Mouse (Mus musculus) heart, embryonic 10.5 days (tissue): Measurements from ENCODE around the gene Gm49721. TPM values are rescaled to one million over a fixed set of nuclear protein-coding genes. Genes with fewer than 3 reads are reported as not detected.
A peak's percentile ranks its signal among the peaks of the same experiment; 100 is the strongest.
"Not testable (repeated sequence)": the region's sequence is repeated elsewhere in the genome, so short reads cannot be mapped to it uniquely, and the experiment has no call there.

Experiments
- DNase-seq: peaks from one replicate; pipeline ENCODE4 v3.0.0-alpha.2; 2017; ENCODE audit warnings: low spot score
- H3K27ac ChIP-seq: fragments of 300-500 bp; sonication (generic); 2 replicates; pipeline ENCODE4 v1.5.1; 2016; ENCODE audit warnings: mild to moderate bottlenecking
- H3K27me3 ChIP-seq: fragments of 300-500 bp; sonication (generic); 2 replicates; pipeline ENCODE4 v1.6.1; 2016; ENCODE audit warnings: mild to moderate bottlenecking; ENCODE audit not compliant: poor library complexity, insufficient read depth, severe bottlenecking
- H3K36me3 ChIP-seq: fragments of 300-500 bp; sonication (generic); 2 replicates; pipeline ENCODE4 v1.6.1; 2016; ENCODE audit warnings: mild to moderate bottlenecking, moderate library complexity
- H3K4me1 ChIP-seq: fragments of 300-500 bp; sonication (generic); 2 replicates; pipeline ENCODE4 v1.6.1; 2016; ENCODE audit warnings: mild to moderate bottlenecking
- H3K4me3 ChIP-seq: fragments of 300-500 bp; sonication (generic); 2 replicates; pipeline ENCODE4 v1.5.1; 2016; ENCODE audit warnings: mild to moderate bottlenecking, moderate library complexity
- H3K9me3 ChIP-seq: fragments of 300-500 bp; sonication (generic); 2 replicates; pipeline ENCODE4 v1.6.1; 2016; ENCODE audit warnings: mild to moderate bottlenecking, moderate library complexity
- WGBS: fragments of 180-500 bp; shearing (Covaris S2); methylation state at CpG from one replicate; pipeline ENCODE4 v1.1.7; 2016; 5-methylcytosine and 5-hydroxymethylcytosine counted together
- polyA plus RNA-seq: library from polyadenylated mRNA; unstranded; fragments of >200 nt; fragmentation: Nextera tagmentation; extraction: Ambion mirVana; gene quantifications from 2 replicates; pipeline ENCODE4 v1.2.1, GENCODE M21; 2016

The Gm49721 gene
- polyA plus RNA-seq, 1 experiment from 2014 or later = 0.10 TPM

- not testable (repeated sequence) for H3K9me3 ChIP-seq, H3K4me1 ChIP-seq, H3K4me3 ChIP-seq, H3K36me3 ChIP-seq, DNase-seq, H3K27ac ChIP-seq, H3K27me3 ChIP-seq
- 72% methylated on average over 4 of the region's 4 CpGs for whole genome bisulfite sequencing
Observed at GRCm38 (mm10) chr17:6962936-6963335, 15.8 kb upstream of the Gm49721 start.

DNA sequence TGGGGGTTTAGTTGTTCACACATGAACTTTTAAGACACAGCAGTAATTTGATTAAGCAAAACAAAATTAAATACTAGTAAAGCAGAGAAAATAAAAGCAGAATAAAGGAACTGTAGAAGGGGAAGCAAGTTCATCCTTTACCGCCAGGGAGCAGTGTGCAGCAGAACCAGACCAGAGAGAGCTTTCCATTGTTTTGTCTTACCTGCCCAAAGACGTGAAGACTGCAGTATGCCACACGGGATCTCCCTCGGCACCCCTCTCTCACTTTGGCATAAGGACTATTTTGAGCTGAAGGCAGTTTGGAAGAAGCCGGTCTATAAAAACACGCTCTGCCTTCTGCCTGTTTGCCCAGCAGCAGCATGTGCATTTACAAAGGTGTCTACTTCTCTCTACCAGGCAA lies 13.3 kb upstream of the Gm49721 start:
- not testable (repeated sequence) for H3K9me3 ChIP-seq, H3K27me3 ChIP-seq, H3K4me1 ChIP-seq, H3K27ac ChIP-seq, DNase-seq, H3K4me3 ChIP-seq, H3K36me3 ChIP-seq
- WGBS = 7% methylated on average over 6 of the region's 6 CpGs

- H3K36me3 ChIP-seq = not testable (repeated sequence)
- WGBS = 25% methylated on average over 1 of the region's 1 CpGs
Observed at GRCm38 (mm10) chr17:6967673-6968072, 11.0 kb upstream of the Gm49721 start.

DNA sequence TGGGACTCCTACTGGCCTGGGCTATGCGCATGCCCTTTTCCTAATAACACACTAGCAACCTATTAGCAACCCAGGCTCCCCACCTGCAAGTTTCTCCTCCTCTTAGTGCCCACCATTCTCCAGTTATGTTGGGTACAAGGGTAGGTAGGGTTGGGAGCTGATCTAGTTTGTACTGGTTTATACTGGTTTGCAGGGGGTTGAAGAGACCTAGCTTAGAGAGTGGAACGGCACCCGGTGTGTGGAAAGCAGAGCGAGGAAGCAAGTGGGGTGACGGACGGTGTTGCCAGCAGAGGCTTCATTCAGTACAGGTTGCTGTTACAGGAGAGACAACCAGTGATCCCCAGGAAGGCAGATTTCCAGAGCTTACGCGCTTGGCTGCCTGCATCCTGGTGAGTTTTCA lies 8.4 kb upstream of the Gm49721 start, which contains the start of gene Rnaset2b:
Gene Rnaset2b (plus strand): TSS at position 301 of the 400 bp plus-strand sequence.
- H3K36me3 ChIP-seq, DNase-seq, H3K4me3 ChIP-seq, H3K4me1 ChIP-seq, H3K27me3 ChIP-seq, H3K9me3 ChIP-seq, H3K27ac ChIP-seq: not testable (repeated sequence)
- WGBS = 63% methylated on average over 1 of the region's 8 CpGs

More at GRCm38 (mm10) chr17:6967673-6968072, 11.0 kb upstream of the Gm49721 start:
- not testable (repeated sequence) for H3K27me3 ChIP-seq, DNase-seq, H3K4me3 ChIP-seq, H3K27ac ChIP-seq, H3K9me3 ChIP-seq, H3K4me1 ChIP-seq

GRCm38 (mm10) chr17:6971238-6971637 lies 7.5 kb upstream of the Gm49721 start:
- 77% methylated on average over 8 of the region's 8 CpGs for WGBS

GRCm38 (mm10) chr17:6972836-6973396 lies 5.8 kb upstream of the Gm49721 start:
- WGBS = 70% methylated on average over 4 of the region's 4 CpGs
- DNase-seq = peak; percentile 38
- H3K4me1 ChIP-seq, H3K4me3 ChIP-seq, H3K27me3 ChIP-seq, H3K36me3 ChIP-seq, H3K27ac ChIP-seq, H3K9me3 ChIP-seq: not testable (repeated sequence)

More at GRCm38 (mm10) chr17:6971238-6971637, 7.5 kb upstream of the Gm49721 start:
- DNase-seq, H3K27me3 ChIP-seq, H3K36me3 ChIP-seq, H3K4me3 ChIP-seq, H3K9me3 ChIP-seq, H3K4me1 ChIP-seq, H3K27ac ChIP-seq: not testable (repeated sequence)

- H3K9me3 ChIP-seq, H3K4me3 ChIP-seq, H3K27ac ChIP-seq, H3K4me1 ChIP-seq, DNase-seq, H3K27me3 ChIP-seq, H3K36me3 ChIP-seq: not testable (repeated sequence)
- WGBS = 52% methylated on average over 3 of the region's 3 CpGs
Observed at GRCm38 (mm10) chr17:6974985-6975384, 3.7 kb upstream of the Gm49721 start.

DNA sequence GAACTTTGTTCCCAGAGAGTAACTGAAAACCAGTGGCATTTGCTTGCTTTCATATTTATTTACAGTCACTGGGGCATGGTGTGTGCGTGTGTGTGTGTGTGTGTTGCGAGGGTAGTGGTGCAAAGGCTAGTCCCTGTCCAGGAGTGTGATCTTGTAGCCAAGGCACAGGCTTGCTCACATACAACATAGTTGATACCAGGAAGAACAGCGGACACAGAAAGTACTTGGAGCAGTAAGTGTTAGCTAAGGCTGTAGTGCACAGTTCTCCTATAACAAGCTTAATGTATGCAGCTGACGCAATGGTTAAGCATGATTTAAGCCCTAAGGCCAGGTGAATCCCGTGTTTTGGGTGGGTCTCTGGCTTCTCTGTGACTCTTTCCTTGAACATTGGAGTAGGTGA lies 676 bp downstream of the Gm49721 start:
- H3K4me3 ChIP-seq = peak overlapping the region; percentile 61
- WGBS = 33% methylated on average over 5 of the region's 5 CpGs
- H3K27me3 ChIP-seq, DNase-seq, H3K4me1 ChIP-seq, H3K27ac ChIP-seq, H3K9me3 ChIP-seq, H3K36me3 ChIP-seq: not testable (repeated sequence)

- not testable (repeated sequence) for H3K27me3 ChIP-seq, H3K27ac ChIP-seq, H3K4me1 ChIP-seq, H3K4me3 ChIP-seq, DNase-seq, H3K36me3 ChIP-seq, H3K9me3 ChIP-seq
- 92% methylated on average over 6 of the region's 8 CpGs for WGBS
Observed at GRCm38 (mm10) chr17:6980144-6980543, 1.4 kb downstream of the Gm49721 start.

- not testable (repeated sequence) for H3K4me3 ChIP-seq, DNase-seq, H3K27ac ChIP-seq, H3K36me3 ChIP-seq, H3K9me3 ChIP-seq, H3K27me3 ChIP-seq, H3K4me1 ChIP-seq
- 95% methylated on average over 1 of the region's 1 CpGs for WGBS
Observed at GRCm38 (mm10) chr17:6986118-6986517, 7.4 kb downstream of the Gm49721 start.

DNA sequence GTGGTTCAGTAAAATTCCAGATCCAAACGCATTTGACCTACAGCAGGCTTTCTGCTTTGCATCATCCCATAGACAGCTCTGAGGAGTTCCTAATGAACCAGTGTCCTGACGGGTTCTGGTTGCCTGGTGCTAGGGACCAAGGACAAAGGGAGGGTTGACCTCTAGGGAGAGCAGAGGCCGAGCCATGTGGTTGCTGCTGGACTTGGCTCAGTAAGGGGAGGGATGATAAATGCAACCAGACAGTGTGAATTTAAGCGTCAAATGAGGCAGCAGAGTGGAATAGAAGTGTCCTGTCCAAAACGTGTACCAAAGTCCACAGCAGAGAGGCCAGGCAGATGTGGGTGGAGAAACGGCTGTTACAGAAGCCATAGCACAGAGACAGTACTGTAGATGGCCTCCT lies 16.8 kb downstream of the Gm49721 start:
- no CpG with 5 or more reads among the region's 6 CpGs for WGBS
- not testable (repeated sequence) for H3K27me3 ChIP-seq, H3K4me1 ChIP-seq

DNA sequence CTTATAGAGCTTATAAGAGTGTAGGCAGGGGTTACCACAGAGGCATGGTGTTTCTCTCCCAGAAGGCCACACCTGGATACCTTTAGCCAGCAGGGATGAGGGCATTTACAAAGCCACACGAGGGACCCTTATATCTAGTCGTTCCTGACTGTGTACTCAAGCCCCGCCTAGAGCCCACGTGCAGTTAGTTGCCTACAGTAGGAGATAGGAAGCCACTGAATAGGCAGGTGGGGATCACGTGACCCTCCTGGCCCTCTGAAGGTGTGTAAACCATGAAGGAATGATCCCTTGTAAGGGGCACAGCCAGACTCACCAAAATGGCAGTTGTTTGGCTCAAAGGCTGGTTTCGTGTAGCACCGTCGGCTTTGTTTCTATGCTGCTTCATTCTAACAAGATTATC lies 18.1 kb downstream of the Gm49721 start:
- not testable (repeated sequence) for H3K27me3 ChIP-seq, DNase-seq, H3K27ac ChIP-seq, H3K36me3 ChIP-seq, H3K4me3 ChIP-seq, H3K9me3 ChIP-seq, H3K4me1 ChIP-seq
- WGBS = 89% methylated on average over 8 of the region's 8 CpGs

More for the DNA sequence above, 16.8 kb downstream of the Gm49721 start:
- H3K36me3 ChIP-seq, DNase-seq, H3K9me3 ChIP-seq, H3K27ac ChIP-seq, H3K4me3 ChIP-seq: not testable (repeated sequence)

DNA sequence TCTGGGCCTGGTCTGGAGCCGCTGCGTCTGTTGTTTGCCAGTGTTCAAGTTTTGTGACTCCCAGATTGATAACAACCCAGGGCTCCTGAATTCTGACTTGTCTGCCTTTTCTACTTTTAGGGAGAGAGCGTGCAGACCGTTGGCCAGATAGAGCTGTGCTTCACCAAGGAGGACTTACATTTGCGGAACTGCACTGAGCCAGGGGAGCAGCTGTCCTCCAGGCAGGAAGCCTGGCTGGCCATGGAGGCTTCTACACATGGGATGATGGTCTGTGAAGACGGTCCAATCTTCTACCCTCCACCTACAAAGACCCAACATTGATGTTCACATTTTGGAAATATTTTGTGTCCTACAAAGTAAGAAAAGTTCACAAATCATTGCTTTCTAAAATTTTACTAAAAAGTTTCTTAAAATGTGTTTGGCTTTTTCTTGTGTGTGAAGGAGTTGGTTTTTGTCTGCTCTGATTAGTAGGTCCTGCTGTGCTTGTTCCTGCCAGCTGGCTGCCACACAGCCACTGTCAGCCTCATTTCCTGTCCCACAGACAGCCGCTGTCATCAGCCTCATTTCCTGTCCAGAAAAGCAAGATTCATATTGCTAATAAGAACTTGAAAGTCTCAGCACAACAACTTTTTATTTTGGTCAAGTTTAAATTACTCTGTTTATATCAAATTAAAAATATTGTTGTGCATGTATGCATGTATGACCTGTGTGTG lies 19.2 kb downstream of the Gm49721 start:
- WGBS = 87% methylated on average over 1 of the region's 7 CpGs
- not testable (repeated sequence) for H3K36me3 ChIP-seq, H3K4me3 ChIP-seq, DNase-seq, H3K27me3 ChIP-seq, H3K9me3 ChIP-seq, H3K27ac ChIP-seq, H3K4me1 ChIP-seq
